Mouse (Mus musculus) hindbrain, embryonic 14.5 days (tissue): ENCODE measurements around the gene Crybg2. TPM values are rescaled to one million over a fixed set of nuclear protein-coding genes. Genes with fewer than 3 reads are reported as not detected.
A peak's percentile ranks its signal among the peaks of the same experiment; 100 is the strongest.

Experiments
- ATAC-seq: fragments of 200-750 bp; cut with Nextera tagmentation; 2 replicates; pipeline ENCODE4 v1.8.0; 2017; ENCODE audit warnings: moderate number of reproducible peaks, mild to moderate bottlenecking, moderate TSS enrichment, moderate library complexity; ENCODE audit not compliant: low FRiP score
- DNase-seq: peaks from one replicate; pipeline ENCODE4 v3.0.0-alpha.2; 2015; ENCODE audit warnings: low spot score
- H3K27ac ChIP-seq: fragments of 300-500 bp; sonication (generic); 2 replicates; pipeline ENCODE4 v1.5.1; 2014; ENCODE audit warnings: mild to moderate bottlenecking, moderate library complexity
- H3K27me3 ChIP-seq: fragments of 300-500 bp; sonication (generic); 2 replicates; pipeline ENCODE4 v1.6.1; 2014; ENCODE audit warnings: mild to moderate bottlenecking, low read length, mixed read lengths; ENCODE audit not compliant: control insufficient read depth, insufficient read depth
- H3K36me3 ChIP-seq: fragments of 300-500 bp; sonication (generic); replicated peaks from 2 replicates; pipeline ENCODE4 v1.6.1; 2014; ENCODE audit not compliant: control insufficient read depth, insufficient read depth
- H3K4me1 ChIP-seq: fragments of 300-500 bp; sonication (generic); replicated peaks from 2 replicates; pipeline ENCODE4 v1.6.1; 2014; ENCODE audit warnings: antibody characterized with exemption, low read length, mixed read lengths; ENCODE audit not compliant: control insufficient read depth, insufficient read depth
- H3K4me2 ChIP-seq: fragments of 300-500 bp; sonication (generic); replicated peaks from 2 replicates; pipeline ENCODE4 v1.6.1; 2014; ENCODE audit warnings: mild to moderate bottlenecking, moderate library complexity
- H3K4me3 ChIP-seq: fragments of 300-500 bp; sonication (generic); replicated peaks from 2 replicates; pipeline ENCODE4 v1.5.1; 2014; ENCODE audit warnings: mild to moderate bottlenecking, low read length
- H3K9ac ChIP-seq: fragments of 300-500 bp; sonication (generic); 2 replicates; pipeline ENCODE4 v1.6.1; 2014
- H3K9me3 ChIP-seq: fragments of 300-500 bp; sonication (generic); 2 replicates; pipeline ENCODE4 v1.6.1; 2016; ENCODE audit warnings: low read length; ENCODE audit not compliant: control insufficient read depth
- WGBS: fragments of 180-500 bp; shearing (Covaris S2); extraction: QIAGEN DNeasy Blood & Tissue Kit; methylation state at CpG from one replicate; pipeline ENCODE4 v1.1.7; 2014; 5-methylcytosine and 5-hydroxymethylcytosine counted together
- polyA plus RNA-seq: library from polyadenylated mRNA; unstranded; fragments of >200 nt; fragmentation: Nextera tagmentation; extraction: Ambion mirVana; gene quantifications from 2 replicates; pipeline ENCODE4 v1.2.1, GENCODE M21; 2014

Gene Crybg2
- polyA plus RNA-seq, 1 experiment from 2014 or later = 3.0 TPM

DNA sequence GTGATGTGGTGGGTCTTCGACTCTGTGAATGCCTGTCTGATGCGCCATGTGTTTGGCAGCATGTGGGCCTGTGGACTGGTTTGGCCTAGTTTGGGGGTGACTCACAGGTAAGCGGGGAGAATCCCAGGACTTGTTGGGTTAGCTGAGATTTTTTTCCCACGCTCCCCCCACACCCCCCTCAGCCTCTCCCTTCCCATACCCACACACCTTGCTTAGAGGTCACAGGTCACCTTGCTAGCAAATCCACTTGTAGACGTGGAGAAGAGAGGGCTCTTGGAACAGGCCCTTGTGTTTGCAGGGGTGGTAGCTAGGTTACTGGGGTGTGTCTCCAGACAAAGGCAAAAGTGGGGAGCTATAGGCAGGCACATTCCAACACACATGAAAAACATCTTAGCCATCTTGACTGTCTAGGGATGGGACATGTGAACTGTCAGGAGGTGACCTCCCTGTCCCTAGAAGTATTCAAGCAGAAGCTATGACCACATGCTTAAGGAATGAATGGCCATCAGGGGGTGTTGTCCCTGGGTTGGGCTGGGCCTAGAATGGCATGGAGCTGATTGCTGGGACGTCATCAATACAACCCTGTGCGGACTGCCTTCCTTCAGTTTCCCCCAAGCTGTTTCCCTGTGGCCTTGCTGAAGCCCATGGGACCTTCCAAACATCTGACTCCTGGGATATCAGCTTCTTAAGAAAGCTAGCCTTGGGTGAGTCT, 7.4 kb downstream of the Crybg2 start:
- Histone ChIP-seq H3K4me2 (no peak overlapping the region), H3K36me3 (no peaks in the 10 kb centered on the region), H3K4me3 (no peak overlapping the region), H3K4me1 (no peaks in the 10 kb centered on the region), H3K9me3 (no peaks in the 10 kb centered on the region), H3K27ac (no peak overlapping the region), H3K9ac (no peak overlapping the region), H3K27me3 (peaks cover 10% of the 10 kb centered on the region)
- DNase-seq (no peak), ATAC-seq (no peak)
- WGBS = 88% methylated on average over 7 of the region's 7 CpGs

DNA sequence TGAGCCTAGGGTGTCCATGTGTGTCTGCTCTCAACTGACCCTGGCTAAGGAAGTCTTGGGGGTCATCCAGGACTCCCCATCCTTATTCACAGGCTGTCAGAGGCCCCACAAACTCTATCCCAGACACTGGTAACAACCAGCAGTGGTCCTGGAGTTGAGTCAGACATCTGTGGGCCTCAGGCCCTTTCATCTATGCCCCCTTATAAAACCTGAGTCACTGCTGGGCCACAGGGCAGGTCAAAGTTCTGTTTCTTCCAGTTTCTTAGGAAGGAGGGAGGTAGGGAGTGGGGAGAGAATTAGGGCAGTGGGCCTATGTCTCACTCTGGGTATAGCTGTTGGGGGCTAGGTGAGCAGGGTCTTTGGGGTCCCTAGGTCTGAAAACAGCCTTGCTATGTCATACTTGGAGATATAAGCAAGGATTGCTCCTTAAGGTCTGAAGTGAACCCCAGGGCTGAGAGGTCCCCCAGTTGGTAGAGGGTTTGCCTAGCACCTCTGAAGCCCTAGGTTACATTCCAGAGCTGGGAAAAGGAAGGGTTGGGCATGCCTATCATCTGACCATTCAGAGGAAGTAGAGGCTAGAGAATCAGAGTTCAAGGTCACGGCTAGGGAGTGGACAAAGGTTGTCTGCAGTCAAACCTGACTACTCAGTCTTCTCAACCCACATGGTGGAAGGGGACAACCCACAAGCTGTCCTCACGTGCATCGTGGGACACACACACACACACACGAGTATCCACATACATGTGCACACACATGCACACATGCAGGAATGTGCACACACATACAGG, 8.4 kb downstream of the Crybg2 start:
- H3K27ac ChIP-seq = no peak overlapping the region
- 83% methylated on average over 4 of the region's 4 CpGs for WGBS
- H3K9me3 ChIP-seq = no peaks in the 10 kb centered on the region

DNA sequence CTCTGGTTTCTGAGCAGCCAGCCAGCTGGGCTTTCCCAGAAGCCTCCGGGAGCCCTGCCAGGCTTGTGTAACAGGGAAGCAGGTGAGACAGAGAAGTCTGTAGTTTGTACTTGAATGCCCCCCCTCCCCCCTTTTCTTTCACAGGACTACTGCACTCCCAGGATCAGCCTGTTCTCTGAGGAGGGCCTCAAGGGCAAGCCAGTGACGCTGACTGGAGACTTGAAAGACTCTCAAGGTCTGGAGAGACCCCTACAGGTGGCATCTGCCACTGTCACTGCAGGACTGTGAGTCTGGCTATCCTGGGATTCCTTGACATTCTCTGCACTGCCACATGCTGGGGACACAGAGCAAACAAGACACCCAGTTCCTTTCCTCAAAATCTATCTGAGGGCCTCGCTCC, 18.1 kb downstream of the Crybg2 start:
- ATAC-seq (no peak), DNase-seq (peak; percentile 55)
- Histone ChIP-seq H3K9ac (no peak overlapping the region), H3K4me2 (no peak overlapping the region), H3K27me3 (peaks cover 25% of the 10 kb centered on the region), H3K27ac (no peak overlapping the region), H3K4me3 (no peak overlapping the region), H3K36me3 (no peaks in the 10 kb centered on the region), H3K4me1 (peaks cover 5% of the 10 kb centered on the region), H3K9me3 (no peaks in the 10 kb centered on the region)
- 24% methylated on average over 3 of the region's 3 CpGs for WGBS

More for the DNA sequence above, 8.4 kb downstream of the Crybg2 start:
- H3K9ac ChIP-seq = no peak overlapping the region
- ATAC-seq = no peak
- H3K4me3 ChIP-seq = no peak overlapping the region
- no peak overlapping the region for H3K4me2 ChIP-seq
- no peaks in the 10 kb centered on the region for H3K4me1 ChIP-seq
- no peak for DNase-seq
- H3K27me3 ChIP-seq = peaks cover 10% of the 10 kb centered on the region
- H3K36me3 ChIP-seq = no peaks in the 10 kb centered on the region

DNA sequence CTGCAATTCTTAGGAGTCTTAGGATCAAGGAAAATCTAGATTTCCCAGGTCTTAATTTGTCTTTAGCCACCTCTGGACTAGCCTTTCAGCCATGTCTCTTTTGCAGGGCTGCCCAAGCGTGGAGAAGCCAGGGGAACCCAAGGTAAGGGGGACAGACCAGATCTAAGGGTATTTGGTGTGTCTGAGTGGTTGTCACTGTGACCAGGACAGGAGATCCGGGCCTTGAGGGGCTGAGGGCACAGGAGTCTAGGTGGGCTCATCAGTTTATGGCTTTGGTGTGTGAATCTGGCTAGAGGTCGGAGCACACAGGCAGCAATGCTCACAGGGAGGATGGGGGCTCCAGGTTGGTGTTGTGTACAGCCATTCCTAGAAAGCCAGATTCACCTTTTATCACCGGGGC, 20.1 kb downstream of the Crybg2 start:
- no peak overlapping the region for H3K27ac ChIP-seq
- ATAC-seq = no peak
- H3K9ac ChIP-seq = no peak overlapping the region
- H3K9me3 ChIP-seq = no peaks in the 10 kb centered on the region
- H3K4me1 ChIP-seq = peaks cover 5% of the 10 kb centered on the region
- DNase-seq = no peak
- no peak overlapping the region for H3K4me3 ChIP-seq
- 81% methylated on average over 4 of the region's 4 CpGs for WGBS
- H3K36me3 ChIP-seq = no peaks in the 10 kb centered on the region
- H3K4me2 ChIP-seq = no peak overlapping the region
- H3K27me3 ChIP-seq = peaks cover 25% of the 10 kb centered on the region

DNA sequence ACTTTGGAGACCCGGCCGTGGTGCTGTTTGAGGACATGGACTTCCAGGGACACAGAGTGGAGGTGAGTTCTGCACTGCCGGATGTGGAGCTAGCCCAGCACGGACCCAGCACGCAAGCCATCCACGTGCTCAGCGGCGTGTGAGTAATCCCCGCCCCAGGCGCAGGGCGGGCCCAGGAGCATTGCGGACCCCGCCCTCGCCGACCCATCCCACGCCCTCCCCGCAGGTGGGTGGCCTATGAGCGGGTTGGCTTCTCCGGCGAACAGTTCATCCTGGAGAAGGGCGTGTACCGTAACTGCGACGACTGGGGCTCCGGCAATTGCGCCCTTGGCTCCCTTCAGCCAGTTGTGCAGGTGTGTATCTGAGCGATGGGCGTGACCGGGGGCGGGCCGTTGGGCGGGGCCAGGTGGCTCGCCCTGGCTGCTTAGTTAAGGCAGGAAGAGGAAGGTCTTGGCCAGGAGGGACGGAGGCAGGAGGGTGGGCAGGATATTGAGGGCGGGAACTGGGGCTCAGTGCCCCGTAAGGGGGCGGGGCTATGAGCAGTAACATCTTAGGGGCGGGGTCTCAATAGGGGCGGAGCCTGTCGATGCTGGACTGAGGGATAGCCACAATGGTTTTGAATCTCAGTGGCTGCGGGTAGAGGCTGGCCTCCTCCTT, 21.2 kb downstream of the Crybg2 start:
- H3K27ac ChIP-seq = no peak overlapping the region
- 2% methylated on average over 39 of the region's 41 CpGs for WGBS
- ATAC-seq = peak; percentile 69

DNA sequence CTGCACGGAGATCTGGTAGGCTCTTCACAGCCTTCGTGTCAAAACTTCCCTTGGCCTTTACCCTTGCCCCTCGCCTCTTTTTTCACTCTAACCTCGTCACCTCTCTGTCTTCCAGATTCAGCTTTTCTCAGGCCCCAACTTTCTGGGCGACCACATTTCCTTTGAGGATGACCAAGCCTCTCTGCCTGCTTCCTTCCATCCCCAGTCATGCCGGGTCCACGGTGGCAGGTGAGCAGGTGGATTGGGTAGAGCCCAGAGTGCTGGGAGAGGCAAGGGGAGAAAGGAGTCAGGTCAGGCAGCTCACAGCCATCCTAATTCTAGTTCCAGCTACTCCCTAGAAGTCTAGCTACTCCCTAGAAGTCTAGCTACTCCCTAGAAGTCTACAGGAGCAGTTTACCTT, 21.8 kb downstream of the Crybg2 start:
- no peak for ATAC-seq
- WGBS = 11% methylated on average over 7 of the region's 7 CpGs

More for the DNA sequence above, 21.2 kb downstream of the Crybg2 start:
- no peaks in the 10 kb centered on the region for H3K9me3 ChIP-seq
- H3K27me3 ChIP-seq = peaks cover 25% of the 10 kb centered on the region
- H3K36me3 ChIP-seq = no peaks in the 10 kb centered on the region
- H3K4me3 ChIP-seq = peak overlapping the region; percentile 44
- peaks cover 5% of the 10 kb centered on the region for H3K4me1 ChIP-seq
- peak overlapping the region; percentile 49 for H3K9ac ChIP-seq
- peak; percentile 46 for DNase-seq
- H3K4me2 ChIP-seq = peak overlapping the region; percentile 81

DNA sequence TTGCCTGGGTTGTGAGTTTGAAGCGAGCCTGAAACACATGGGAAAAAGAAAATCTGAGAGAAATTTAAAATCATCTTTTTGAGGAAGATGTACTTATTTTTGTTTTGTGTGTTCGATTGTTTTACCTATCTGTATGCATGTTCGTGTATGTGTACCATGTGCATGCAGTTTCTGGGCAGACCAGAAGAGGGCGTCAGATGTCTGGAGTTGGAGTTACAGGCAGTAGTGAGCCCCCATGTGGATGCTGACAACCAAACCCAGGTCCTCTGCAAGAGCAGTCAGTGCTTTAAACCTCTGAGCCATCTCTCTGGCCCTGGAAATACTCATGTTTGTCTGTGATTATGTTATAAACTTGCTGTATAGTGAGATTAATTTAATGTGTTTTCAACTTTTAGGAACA, 24.4 kb downstream of the Crybg2 start:
- peaks cover 5% of the 10 kb centered on the region for H3K4me1 ChIP-seq
- no peak for ATAC-seq
- WGBS = 88% methylated on average over 4 of the region's 4 CpGs

More for the DNA sequence above, 21.8 kb downstream of the Crybg2 start:
- Histone ChIP-seq H3K4me1 (peaks cover 5% of the 10 kb centered on the region), H3K9me3 (no peaks in the 10 kb centered on the region), H3K27me3 (peaks cover 25% of the 10 kb centered on the region), H3K27ac (no peak overlapping the region), H3K4me2 (peak overlapping the region; percentile 81), H3K36me3 (no peaks in the 10 kb centered on the region), H3K9ac (peak overlapping the region; percentile 49; the same call in 1 of the 2 replicates), H3K4me3 (peak overlapping the region; percentile 44)
- no peak for DNase-seq

DNA sequence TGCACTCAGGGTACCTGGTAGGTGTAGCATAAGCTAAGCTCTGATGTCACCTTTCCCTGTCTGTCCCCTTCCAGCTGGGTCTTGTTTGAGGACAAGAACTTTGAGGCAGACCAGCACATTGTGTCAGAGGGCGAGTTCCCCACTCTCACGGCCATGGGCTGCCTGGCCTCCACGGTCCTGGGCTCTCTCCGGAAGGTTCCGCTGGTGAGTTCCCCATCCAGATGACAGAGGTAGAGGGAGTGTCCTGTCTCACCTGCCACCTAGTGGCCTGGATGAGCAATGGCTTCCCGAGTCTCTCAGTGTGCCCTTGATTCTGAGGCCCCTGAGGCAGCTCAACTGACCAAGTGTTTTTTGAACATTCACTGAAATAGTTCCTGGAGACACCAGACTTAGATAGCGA, 26.8 kb downstream of the Crybg2 start:
- Histone ChIP-seq H3K4me3 (no peak overlapping the region), H3K4me1 (no peaks in the 10 kb centered on the region), H3K9me3 (no peaks in the 10 kb centered on the region), H3K27me3 (peaks cover 6% of the 10 kb centered on the region), H3K9ac (no peak overlapping the region), H3K4me2 (no peak overlapping the region), H3K36me3 (no peaks in the 10 kb centered on the region), H3K27ac (no peak overlapping the region)
- ATAC-seq (no peak), DNase-seq (peak; percentile 34)
- WGBS = 46% methylated on average over 7 of the region's 7 CpGs

More for the DNA sequence above, 24.4 kb downstream of the Crybg2 start:
- Histone ChIP-seq H3K9me3 (no peaks in the 10 kb centered on the region), H3K9ac (no peak overlapping the region), H3K27me3 (peaks cover 25% of the 10 kb centered on the region), H3K4me2 (no peak overlapping the region), H3K27ac (no peak overlapping the region), H3K4me3 (no peak overlapping the region), H3K36me3 (no peaks in the 10 kb centered on the region)
- no peak for DNase-seq

DNA sequence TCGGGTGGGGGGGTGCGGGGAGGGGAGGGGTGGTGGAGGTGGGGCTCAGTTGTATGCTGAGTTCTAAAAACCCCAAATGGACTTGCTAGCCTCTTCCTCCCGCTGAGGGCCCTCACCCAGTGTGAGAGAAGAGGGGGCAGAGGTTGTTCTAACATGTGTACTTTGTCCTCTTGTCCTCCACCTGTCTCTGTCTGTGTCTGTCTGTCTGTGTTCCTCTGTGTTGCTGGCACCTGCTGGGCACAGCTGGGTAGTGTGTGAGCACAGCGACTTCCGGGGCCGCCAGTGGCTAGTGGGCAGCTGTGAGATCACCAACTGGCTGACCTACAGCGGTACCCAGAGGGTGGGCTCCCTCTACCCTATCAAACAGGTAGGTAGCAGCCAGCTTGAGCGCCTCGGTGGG, 28.4 kb downstream of the Crybg2 start:
- no peak for ATAC-seq
- H3K4me1 ChIP-seq = no peaks in the 10 kb centered on the region
- no peaks in the 10 kb centered on the region for H3K9me3 ChIP-seq
- no peak overlapping the region for H3K4me3 ChIP-seq
- H3K27ac ChIP-seq = no peak overlapping the region
- H3K4me2 ChIP-seq = no peak overlapping the region
- DNase-seq = no peak
- H3K36me3 ChIP-seq = no peaks in the 10 kb centered on the region
- no peaks in the 10 kb centered on the region for H3K27me3 ChIP-seq
- H3K9ac ChIP-seq = no peak overlapping the region
- 83% methylated on average over 9 of the region's 9 CpGs for WGBS
